Mouse (Mus musculus) gonadal fat pad, adult 2 months (tissue): ENCODE results near the gene Rasa3. TPM values are rescaled to one million over a fixed set of nuclear protein-coding genes. Genes with fewer than 3 reads are reported as not detected.

Experiments used
- DNase-seq: peaks from one replicate; pipeline ENCODE4 v3.0.0-alpha.2; 2012; ENCODE audit warnings: low read depth
- polyA plus RNA-seq: library from polyadenylated mRNA; depleted of rRNA; stranded (reverse); fragments of >200 nt; gene quantifications from 2 replicates; pipeline ENCODE4 v1.2.3, GENCODE M21; 2012

The Rasa3 gene
- polyA plus RNA-seq, 1 experiment = 39.4 TPM

GRCm38 (mm10) chr8:13649154-13649515, 28.3 kb downstream of the Rasa3 start:
- no peak for DNase-seq

DNA sequence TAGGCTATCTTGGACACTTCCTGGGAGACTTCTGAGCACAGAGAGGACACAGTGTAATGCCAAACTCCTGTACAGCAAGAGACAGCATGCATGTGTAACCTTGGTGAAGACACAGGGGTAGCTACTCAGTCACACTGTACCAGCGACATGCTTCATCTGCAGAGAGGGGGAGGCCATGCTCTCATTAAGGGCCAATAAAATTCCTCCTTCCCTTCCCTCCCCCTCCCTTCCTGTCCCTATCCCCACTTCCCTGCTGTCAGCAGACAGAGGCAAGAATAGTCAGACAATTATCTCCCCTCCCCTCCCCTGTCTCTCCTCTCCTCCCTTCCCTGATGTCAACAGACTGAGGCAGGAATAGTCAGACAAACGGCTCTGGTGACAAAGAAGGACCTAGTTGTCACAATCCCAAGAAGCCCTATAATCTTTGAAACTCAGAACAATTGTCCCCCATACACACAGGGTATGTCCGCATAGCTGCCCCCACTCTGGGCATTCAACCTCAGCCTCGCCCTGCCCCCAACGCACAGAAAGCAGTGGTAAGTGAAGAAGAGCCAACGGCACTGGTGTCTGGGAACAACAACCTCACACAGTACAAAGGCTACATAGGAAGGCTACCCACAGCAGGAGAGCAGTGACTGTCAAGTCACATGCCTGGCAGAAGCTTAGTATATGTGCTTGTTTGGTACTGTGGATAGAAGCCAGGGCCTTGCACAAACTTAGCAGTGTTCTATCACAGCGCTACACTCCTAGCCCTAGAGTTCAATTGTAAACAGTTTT, 28.8 kb downstream of the Rasa3 start:
- no peak for DNase-seq

DNA sequence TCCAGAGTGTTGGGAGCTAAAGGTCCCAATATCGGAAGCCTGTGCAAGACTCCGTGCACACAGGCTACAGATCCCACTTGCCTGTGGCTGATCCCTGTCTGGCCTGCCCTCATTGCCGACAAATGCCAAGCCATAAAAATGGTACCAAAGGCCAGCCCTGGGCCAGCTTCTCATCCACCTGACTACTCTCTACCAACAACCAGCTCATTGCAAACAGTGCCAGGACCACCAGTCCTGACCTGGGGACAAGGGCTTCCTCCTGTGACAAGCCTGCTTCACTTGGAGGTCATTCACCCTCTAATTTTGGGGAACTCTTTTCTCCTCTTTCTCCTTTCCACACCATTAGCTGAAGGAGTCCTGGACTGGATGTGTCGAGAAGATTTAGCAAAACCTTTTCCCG, 29.8 kb downstream of the Rasa3 start:
- DNase-seq = no peak

GRCm38 (mm10) chr8:13644932-13645676, 32.3 kb downstream of the Rasa3 start:
- no peak for DNase-seq

DNA sequence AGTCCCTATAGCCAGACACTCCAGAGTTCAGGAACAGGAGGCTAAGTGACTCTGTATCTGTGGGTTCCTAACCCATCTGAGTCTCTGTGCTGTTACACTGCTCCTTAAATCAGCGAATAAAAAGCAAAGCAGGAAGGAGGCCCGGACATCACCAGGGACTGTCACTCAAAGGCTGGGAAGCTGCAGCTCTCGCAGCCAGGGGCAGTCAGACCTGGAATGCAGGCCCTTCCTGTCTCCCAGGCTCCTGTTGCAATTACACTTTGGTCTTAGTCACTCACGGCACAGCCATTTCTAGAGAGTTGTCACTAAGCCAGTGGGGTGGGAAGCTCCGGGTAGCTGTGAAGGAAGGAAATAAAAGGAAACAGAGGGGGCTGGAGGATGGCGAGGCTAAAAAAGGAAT, 33.2 kb downstream of the Rasa3 start:
- no peak for DNase-seq

DNA sequence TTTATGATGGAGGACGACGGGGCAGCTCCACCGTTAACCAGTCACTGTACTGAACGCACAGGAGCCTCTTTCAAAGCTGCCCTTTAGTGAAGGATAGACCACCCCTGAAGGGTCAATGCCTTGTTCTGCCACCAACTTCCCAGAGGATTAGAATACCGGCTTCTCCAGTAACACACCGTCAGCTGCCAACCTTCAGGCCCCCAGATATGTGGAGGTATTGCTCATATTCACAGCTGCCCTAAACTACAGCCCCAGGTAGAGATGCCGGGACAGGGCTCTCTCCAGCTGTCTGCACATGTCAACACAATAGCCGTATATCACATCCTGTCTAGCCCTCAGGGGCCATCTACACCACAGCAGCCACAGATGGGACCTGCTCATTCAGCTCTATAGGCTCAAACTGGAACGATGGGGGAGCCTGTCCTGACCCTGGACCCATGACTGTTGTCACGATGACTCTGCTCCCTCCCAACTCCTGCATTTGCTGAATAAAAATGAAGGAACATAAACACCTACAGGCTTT, 34.7 kb downstream of the Rasa3 start:
- DNase-seq = no peak

- no peak for DNase-seq
Observed at GRCm38 (mm10) chr8:13641206-13641605, 36.2 kb downstream of the Rasa3 start.

GRCm38 (mm10) chr8:13640452-13640883, 36.9 kb downstream of the Rasa3 start:
- DNase-seq = no peak

DNA sequence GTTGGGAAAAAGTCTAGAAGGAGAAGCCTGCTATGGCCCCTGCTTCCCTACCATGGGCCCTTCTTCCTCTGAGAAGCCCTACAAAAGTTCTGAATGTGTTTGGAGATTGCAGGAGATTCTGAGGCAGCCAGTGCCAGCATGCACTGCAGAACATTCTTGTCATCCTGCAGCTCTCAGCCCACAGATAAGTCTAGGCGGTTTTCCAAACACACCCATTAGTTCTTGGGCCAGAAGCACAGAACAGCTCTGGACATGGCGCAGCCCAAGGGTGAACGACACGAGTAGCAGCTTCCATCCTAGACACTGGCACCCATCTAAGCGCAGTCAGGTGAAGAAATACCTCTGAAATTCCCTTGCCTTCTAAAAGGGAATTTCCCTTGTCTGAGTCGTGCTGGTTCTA, 44.3 kb downstream of the Rasa3 start:
- no peak for DNase-seq

DNA sequence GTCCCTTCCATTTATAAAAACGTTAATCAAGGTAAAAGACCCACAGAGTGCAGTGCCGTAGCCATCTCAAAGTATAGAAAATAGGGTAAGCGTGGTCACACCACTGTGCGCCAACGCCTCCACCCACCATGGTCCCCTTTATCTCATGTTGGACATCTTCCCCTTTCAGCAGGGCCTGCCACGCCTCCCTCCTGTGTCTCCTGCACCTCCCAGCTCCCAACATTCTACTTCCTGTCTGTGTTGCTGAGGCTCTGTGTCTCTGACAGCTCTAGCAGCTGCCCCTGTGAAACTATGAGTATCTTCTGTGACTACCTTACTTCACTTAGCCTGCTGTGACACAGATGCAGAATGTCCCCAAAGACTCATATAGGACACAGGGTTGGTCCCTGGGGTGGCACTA, 45.1 kb downstream of the Rasa3 start:
- DNase-seq = no peak

DNA sequence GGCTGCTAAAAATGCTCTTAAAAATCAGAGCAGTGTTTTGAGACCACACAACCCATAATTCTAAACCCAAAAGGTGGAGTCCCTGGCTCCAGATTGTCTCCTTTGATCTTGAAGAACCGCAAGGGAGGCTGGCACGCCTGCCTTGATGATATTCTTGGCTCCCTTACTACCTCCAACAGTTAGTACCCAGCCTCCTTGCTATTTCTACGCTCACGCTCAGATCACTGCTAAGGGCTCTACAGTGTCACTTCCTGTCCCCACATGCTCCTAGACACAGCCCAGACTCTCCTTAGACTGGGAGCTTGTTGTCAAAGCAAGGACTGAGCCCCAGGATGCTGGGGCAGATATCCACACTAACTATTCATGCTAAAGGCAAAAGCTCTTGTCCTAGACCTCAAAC, 46.6 kb downstream of the Rasa3 start:
- no peak for DNase-seq

DNA sequence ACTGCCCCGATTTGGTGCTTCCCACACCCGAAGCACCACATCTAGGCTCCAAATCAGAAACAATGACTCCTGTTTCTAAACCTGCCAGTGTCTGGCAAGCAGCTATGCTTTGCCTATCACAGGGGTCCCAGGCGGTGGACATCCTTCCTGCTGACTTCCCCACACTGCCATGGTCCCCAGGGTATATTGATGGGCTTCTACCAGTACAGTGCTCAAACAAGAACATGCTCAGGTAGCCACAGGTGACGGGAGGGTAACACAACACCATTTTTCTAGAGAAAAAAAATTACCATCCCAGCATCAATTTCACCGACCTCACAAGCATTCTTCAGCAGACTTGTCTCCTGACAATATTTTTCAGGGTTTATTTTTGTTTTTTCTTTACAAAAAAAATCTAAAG, 47.2 kb downstream of the Rasa3 start:
- DNase-seq = no peak

- no peak for DNase-seq
Observed at GRCm38 (mm10) chr8:13629351-13630090, 47.9 kb downstream of the Rasa3 start.

- no peak for DNase-seq
Observed at GRCm38 (mm10) chr8:13628067-13628466, 49.3 kb downstream of the Rasa3 start.

DNA sequence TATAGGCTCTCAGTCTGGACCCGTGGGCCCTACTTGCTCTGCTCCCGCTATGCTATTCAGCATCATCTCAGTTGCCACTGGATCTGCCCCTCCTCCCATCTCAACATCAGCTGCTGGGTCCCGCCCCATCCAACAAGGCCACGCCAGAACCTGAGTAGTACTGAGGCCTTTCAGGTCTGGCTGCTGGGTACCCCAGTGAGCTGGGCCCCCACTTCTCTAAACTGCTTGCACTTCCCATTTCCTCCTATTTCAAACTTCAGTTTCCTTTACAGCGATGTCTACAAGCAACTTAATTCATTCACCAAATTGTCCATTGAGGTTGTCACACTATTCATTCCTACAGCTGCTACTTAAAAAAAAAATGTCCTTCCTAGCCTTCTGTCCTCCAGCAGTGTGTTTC, 49.8 kb downstream of the Rasa3 start:
- no peak for DNase-seq

DNA sequence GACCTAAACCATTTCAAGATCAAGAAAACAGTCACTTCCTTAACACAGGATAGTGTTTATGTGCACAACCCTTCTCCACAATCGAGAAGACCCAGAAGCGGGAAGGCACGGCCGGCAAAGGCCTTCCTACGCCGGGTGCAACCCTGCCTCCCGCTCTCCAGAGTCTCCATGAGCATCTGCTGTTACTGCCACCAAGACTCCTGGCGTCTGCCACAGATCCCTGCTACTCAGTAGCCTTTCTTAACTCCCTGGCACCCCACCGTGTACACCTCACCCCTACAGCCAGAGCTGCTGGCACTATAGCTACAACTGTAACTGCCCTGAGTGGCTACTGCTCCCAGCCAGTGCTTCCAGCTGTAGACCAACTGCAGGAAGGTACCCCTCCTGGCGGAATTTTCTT, 51.3 kb downstream of the Rasa3 start:
- DNase-seq = no peak

- no peak for DNase-seq
Observed at GRCm38 (mm10) chr8:13625281-13625970, 52.0 kb downstream of the Rasa3 start.

DNA sequence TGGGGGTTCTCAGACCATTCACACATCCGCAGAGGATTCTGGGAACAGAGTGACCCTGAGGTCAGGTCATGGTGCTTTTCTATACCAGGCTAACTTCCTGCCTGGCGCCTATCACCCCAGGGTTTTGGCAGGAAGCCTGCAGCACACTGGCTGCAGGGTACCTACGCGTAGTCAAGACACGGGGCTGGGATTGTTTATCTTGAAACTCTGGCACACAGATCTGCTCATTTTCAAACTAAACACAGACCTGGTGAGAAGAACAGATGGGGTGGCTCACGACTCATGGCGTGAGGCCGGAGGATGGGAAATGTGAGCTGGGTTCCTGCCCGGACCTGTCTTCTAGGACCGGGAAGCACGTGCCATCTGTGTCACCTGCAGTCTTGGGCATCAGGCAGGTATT, 52.5 kb downstream of the Rasa3 start:
- DNase-seq = no peak

DNA sequence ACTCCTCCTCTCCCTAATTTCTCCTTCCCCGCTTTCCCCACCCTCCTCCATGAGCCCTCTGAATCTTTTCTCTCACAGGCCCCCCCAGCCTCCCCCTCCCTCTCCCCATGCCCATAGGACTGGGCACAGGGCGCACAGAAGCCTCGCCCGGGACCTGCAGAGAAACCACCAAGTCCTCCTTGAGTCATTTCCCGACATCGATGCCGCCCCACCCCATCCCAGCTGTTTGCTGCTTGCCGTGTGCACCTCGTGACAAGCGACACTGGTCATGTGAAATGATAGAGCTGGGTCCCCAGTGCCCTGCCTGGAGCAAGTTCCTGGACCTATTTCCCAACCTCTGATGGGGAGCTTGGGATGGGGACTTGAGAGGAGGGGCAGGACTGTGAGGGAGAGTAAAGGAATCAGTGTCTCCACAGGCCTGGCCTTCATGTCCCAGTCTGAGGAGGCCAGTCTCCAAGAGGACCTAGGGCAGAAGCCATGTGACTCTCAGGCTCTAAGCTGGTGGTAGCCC, 53.4 kb downstream of the Rasa3 start:
- no peak for DNase-seq

- no peak for DNase-seq
Observed at GRCm38 (mm10) chr8:13623038-13623750, 54.2 kb downstream of the Rasa3 start.
